Mouse (Mus musculus) gastrocnemius, postnatal 36 days (tissue): ENCODE measurements around the gene Tepp. TPM values are rescaled to one million over a fixed set of nuclear protein-coding genes. Genes with fewer than 3 reads are reported as not detected.

Source experiments
- DNase-seq, 2 experiments: peaks; one replicate each; pipeline ENCODE4 v3.0.0; 2022
- intact Hi-C: fragments of 180-260 bp; cut with DNase I; formaldehyde crosslinking; loops from one replicate; pipeline ENCODE4 v1.15.1; 2025
- total RNA-seq, 2 experiments: library from RNA; stranded (reverse); gene quantifications; 2 replicates each; pipeline ENCODE4 v1.2.3; 2021

Gene Tepp
- total RNA-seq, 2 experiments from 2014 or later: not detected

DNA sequence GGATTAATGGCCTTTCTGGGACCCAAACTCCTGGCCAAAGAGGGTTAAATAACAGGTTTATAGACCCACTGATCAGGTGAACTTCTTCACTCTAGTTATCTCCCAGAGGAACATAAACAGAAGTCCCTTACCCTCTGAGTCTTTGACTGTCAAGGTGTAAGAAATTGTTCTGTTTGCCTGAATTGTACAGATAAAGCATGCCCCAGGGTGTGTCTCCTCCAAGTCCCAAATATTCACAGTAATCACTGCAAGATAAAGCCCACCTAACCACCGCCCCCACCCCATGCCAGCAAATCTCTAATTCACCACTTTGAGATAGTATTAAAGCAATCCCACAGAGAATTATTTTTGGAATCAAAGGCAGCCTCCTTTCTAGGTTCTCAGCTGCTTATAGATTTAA is 20.0 kb downstream of the Tepp start:
- intact Hi-C loops: no loop called here
- no peak for DNase-seq

GRCm38 (mm10) chr8:95331156-95331719 is 20.9 kb downstream of the Tepp start:
- intact Hi-C loops: loop anchor here (1.0 kb wide), 1 partner anchor 76 kb away; no protein-coding TSS in a partner anchor
- DNase-seq: peak in 1 of 2 experiments; percentile 48

DNA sequence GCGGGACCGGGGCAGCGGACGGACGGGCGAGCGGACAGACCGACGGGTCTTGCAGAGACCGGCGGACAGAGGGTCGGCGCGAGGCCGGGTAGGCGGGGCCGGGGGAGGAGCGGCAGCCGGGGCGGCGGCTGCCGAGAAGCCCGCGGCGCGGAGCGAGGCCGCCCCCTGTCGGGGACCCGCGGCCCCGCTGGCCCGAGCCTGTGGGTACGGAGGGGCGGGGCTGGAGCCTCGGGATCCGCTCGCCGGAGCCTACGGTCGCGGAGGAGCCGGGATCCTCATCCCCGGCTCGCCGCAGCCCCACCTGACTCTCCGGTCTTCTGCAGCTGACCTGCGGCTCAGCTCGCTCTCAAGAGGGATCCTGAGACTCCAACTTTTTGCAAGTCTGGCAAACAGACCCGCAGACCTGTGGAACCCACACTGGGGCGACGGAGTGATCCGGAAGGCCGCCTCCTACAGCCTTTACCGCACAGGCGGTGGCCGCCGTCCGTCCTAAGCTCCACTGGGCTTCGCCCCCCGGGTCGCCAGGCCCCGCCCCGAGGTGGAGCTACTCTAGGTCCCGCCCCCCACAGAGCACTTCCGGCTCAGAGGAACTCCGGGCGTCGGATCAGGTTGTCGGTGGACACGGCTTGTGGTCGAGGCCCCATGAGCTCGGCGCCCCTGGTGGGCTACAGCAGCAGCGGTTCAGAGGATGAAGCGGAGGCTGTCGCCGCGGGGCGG is 21.5 kb downstream of the Tepp start, which contains the start of the genes Zfp319 and Usb1:
Zfp319 (minus strand) TSS at position 231 of the 717 bp plus-strand sequence.
Usb1 (plus strand) TSS at position 565 of the 717 bp plus-strand sequence.
- intact Hi-C loops: loop anchor here (1.0 kb wide), 1 partner anchor 77 kb away; no protein-coding TSS in a partner anchor

DNA sequence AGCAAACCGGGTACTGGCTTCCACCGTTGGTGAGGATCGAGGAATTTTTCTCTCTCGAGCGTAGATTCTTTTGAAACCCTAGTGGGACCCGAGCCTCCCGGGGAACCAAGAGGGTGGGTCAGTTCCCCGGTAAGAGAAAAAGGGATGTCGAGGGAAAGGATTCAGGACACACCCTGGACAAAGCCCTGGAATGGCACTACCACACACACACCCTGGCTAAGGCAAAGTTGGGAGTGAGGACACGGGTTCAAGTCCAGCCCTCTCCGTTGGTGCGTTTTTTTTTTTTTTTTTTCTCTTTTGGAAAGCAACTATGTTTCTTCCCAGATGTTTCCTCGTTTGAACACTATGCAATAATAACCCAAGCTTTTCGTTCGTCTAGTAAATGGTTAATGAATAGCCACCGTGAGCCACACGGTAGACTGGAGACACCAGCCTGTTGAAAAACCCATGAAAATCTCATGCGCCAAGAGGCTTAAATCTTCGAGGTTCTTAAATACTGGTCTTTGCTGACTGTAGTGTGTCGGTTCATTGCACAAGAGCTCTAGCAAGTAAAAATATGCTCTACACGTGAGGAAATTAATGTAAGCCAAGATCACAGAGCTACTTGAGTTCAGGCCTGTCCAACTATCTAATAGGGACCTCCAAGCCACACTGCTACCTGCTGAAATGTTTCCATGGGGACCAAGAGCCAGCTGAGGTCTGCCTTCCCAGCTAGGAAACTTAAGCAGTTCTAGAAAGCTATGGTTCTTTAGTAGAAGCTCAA is 22.3 kb downstream of the Tepp start:
- no peak for DNase-seq
- intact Hi-C loops: no loop called here

More for the DNA sequence above, 21.5 kb downstream of the Tepp start, which contains the start of the genes Zfp319 and Usb1:
- DNase-seq: peak; percentile 91 to 94

GRCm38 (mm10) chr8:95335706-95336105 is 25.3 kb downstream of the Tepp start:
- intact Hi-C loops: no loop called here
- no peak for DNase-seq

DNA sequence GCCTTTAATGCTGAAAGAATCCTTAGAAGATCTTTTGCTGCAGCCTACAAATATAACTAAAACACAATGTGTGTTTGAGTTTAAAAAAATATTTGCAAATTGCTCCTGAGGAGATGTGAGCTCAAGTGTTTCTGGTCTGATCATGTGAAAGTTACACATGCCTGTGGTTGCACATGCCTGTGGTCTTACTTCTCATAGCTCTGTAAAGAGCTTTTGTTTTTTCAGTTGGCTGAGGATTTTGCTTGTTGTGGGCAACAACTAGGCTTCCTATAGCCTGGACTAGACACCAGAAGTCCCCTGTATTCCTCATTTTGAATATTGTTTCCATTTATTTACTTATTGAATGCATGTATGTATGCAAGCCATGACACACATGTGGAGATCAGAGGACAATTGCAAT is 26.0 kb downstream of the Tepp start:
- intact Hi-C loops: no loop called here
- no peak for DNase-seq

GRCm38 (mm10) chr8:95341721-95342120 is 31.4 kb downstream of the Tepp start:
- no peak for DNase-seq
- intact Hi-C loops: loop anchor here (10.0 kb wide), 1 partner anchor 253 kb away; no protein-coding TSS in a partner anchor

GRCm38 (mm10) chr8:95344668-95345067 is 34.3 kb downstream of the Tepp start:
- intact Hi-C loops: loop anchor here (5.0 to 10.0 kb wide), 3 partner anchors 108 to 353 kb away; no protein-coding TSS in a partner anchor
- DNase-seq: no peak

GRCm38 (mm10) chr8:95346643-95347545 is 36.5 kb downstream of the Tepp start:
- peak in 1 of 2 experiments; percentile 50 for DNase-seq
- intact Hi-C loops: loop anchor here (2.0 to 10.0 kb wide), 4 partner anchors 82 to 350 kb away; no protein-coding TSS in a partner anchor

DNA sequence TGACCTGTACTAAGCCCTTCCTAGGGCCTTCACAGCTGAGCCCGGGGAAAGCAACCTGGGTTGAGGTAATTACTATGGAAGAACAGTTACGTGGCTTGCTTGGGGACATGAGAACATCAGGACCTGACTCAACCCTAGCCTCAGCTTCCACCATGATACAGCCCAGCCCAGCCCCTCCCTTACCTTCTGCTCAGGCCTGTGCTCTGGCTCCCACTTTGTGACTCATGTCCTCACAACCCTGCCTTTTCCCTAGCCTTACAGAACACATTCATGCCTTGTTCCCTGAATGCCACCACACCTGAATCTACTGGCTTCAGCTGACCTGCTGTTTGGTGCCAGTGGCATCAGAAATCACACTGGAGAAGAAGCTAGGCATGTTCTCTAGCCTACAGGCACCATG is 38.0 kb downstream of the Tepp start:
- DNase-seq: no peak
- intact Hi-C loops: loop anchor here (5.0 to 10.0 kb wide), 3 partner anchors 104 to 349 kb away; no protein-coding TSS in a partner anchor

GRCm38 (mm10) chr8:95348811-95349630 is 38.7 kb downstream of the Tepp start:
- DNase-seq: peak in 1 of 2 experiments; percentile 48
- intact Hi-C loops: loop anchor here (5.0 to 10.0 kb wide), 3 partner anchors 103 to 348 kb away; no protein-coding TSS in a partner anchor

DNA sequence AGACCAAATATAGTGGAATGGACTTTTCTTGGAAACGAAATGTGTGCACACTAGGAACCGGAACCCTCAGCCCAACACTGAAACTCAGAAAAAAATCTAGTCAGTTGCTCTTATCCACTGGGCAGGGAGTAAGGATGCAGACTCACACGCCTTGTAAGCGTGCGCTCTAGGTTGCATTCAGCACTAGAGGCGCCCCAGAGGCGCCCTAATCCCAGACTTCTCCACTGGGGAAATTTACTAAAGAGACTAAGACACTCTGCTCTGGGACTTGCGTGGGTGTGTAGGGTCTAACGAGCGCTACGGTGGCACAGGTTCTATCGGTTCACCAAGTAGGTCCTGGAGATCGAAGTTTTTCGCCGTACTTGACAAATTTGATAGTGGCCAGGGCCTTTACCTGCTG is 41.1 kb downstream of the Tepp start:
- no peak for DNase-seq
- intact Hi-C loops: no loop called here

DNA sequence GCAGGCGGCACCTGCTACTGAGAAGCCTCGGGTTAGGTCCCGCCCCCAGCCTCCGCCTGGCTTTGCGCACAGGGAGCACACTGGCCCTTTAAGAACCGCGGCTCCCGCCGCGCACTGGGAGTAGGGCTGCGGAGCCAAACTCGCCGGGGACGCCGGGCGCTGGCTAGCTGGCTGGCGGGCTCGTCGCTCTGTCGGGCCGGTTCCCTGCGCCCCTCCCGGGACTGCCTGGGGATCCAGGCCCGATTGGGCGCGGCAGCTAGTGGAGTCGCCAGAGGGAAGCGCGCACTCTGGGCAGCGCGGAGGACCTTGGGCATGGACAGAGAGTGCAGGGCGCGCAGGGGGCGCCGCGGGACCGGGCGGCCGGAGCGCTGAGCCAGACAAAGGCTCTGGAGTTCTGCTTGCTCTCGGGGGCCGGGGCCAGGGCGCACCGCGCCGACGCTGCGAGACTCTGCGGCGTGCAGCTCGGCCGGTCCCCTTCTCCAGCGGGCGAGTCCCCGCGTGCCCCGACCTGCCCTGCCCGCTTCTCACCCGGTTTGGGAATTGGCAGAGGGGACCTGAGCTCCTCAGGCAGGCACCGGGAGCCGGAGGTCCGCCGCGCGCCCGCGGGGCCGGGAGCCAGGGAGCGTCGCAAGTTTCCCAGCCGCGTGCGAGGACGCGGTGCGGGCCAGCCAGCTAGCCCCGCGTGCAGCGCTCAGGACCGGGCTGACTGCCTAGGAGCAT is 41.9 kb downstream of the Tepp start, which contains the start of gene Mmp15:
Mmp15 (plus strand) TSS at position 118 of the 720 bp plus-strand sequence.
- peak; percentile 70 to 71 for DNase-seq
- intact Hi-C loops: loop anchor here (2.0 kb wide), 1 partner anchor 82 kb away; the partner anchor contains the start of gene Cfap20

DNA sequence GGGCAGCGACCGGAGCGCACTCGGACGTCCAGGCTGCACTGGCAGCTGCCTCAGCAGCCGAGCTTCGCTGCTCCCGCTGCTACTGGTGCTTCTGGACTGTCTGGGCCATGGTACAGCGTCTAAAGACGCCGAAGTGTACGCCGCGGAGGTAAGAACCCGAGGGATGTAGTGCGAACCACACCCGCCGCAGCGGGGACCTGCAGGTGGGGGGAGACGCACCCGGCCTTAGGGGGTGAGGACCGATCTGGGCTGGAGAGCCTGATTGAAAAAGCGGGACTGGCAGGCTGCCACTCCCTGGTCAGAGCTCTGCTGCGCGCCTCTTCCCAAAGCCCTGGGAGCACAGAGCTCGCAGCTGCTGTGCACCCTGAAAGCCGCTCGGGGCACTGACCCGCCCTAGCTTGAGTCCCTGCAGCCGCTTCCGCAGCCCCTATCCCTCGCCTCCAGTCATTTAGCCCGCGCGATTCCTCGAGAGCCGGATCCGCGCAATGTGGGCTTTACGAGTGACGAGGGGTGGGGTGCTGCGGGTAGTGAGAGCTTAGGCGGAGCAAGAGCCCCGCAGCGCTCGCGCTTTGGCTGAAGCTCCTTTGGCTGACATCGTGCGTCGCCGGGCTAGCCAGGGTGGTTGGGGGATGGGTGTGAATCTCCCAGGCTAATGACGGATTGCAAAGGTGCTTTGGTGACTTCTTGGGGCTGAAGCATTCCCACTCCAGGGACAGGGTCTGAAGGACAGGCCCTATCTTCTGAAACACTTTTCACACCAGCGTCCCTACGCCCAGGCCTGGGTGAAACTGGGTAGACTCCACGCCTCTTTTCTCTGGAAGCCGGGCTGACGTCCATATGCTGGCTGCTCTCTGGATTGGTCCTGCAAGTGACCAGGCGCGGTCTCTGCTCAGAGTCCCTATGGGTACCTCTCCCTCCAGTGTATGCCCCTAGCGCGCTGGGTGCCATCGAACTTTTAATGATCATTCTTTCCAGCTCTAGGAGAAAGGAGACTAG is 42.8 kb downstream of the Tepp start:
- intact Hi-C loops: loop anchor here (2.0 kb wide), 1 partner anchor 82 kb away; the partner anchor contains the start of gene Cfap20
- peak in 1 of 2 experiments; percentile 48 for DNase-seq

- DNase-seq: no peak
Measured at GRCm38 (mm10) chr8:95354606-95355005, 44.2 kb downstream of the Tepp start.

DNA sequence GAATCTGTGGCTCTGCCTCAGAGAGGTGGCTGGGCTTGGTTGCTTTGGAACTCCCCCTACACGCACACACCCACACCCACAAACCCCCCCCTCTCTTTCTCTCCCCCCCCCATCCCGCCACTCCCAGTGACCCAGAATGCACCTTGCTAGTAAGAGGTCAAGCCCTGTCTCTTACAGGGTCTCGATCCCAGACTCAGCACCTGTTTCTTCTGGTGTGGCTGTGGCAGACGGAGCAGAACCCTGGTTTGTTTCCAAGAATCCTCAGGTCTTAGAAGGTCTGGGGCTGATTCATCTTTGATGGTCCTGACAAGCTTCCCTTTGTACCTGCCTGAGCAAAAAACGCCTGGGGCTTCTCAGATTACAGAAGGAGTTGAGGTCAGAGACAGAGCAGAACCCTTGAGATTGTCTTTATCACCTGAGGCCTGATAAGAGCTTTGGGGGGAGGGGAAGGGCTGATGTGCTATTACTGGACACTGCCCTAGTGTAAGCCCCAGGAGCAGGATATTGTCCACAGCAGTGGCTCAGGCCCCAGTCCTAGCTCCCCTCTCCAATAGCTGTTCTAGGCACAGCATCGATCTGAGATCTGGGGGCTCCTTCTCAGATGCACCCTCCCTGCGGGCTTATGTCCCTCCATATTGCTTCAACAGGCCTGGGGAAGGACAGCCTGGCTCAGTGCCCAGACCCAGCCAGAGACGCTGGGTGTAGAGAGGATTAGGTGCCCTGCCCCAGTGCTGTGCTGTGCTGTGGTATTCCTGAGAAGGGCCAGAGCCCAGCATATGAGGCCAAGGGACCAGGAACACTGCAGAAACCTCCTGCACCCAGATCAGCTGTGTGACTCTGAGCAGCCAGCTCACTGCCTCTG is 48.4 kb downstream of the Tepp start:
- intact Hi-C loops: no loop called here
- no peak for DNase-seq

More at GRCm38 (mm10) chr8:95354606-95355005, 44.2 kb downstream of the Tepp start:
- intact Hi-C loops: no loop called here
